Mouse (Mus musculus) heart, adult 2 months (tissue): ENCODE results near the gene Ift81. TPM values are rescaled to one million over a fixed set of nuclear protein-coding genes. Genes with fewer than 3 reads are reported as not detected.

ENCODE experiments used
- DNase-seq, 2 experiments: peaks; one replicate each; pipeline ENCODE4 v3.0.0; 2021
- H3K27ac ChIP-seq: fragments of 200-600 bp; 2 replicates; pipeline ENCODE4 v1.8.1; 2022
- H3K27me3 ChIP-seq: fragments of 200-500 bp; 2 replicates; pipeline ENCODE4 v1.6.1; 2012; ENCODE audit warnings: mild to moderate bottlenecking, low read length, inconsistent platforms, mixed read lengths; ENCODE audit not compliant: control insufficient read depth, insufficient read depth
- H3K36me3 ChIP-seq: fragments of 200-500 bp; 2 replicates; pipeline ENCODE4 v1.6.1; 2012; ENCODE audit warnings: low read length, inconsistent platforms; ENCODE audit not compliant: control insufficient read depth, insufficient read depth
- H3K4me1 ChIP-seq: fragments of 200-500 bp; 2 replicates; pipeline ENCODE4 v1.6.1; 2011; ENCODE audit warnings: low read length; ENCODE audit not compliant: control insufficient read depth, insufficient read depth
- H3K4me3 ChIP-seq: fragments of 200-600 bp; 2 replicates; pipeline ENCODE4 v1.8.1; 2022
- H3K79me2 ChIP-seq: fragments of 200-500 bp; replicated peaks from 2 replicates; pipeline ENCODE4 v1.6.1; 2012; ENCODE audit warnings: mild to moderate bottlenecking, inconsistent platforms, low read length, moderate library complexity, mixed read lengths; ENCODE audit not compliant: control insufficient read depth, insufficient read depth
- H3K9ac ChIP-seq: fragments of 200-500 bp; 2 replicates; pipeline ENCODE4 v1.6.1; 2012; ENCODE audit warnings: low read depth, mild to moderate bottlenecking, control low read depth, inconsistent platforms, low read length, mixed read lengths
- CTCF ChIP-seq: fragments of 200-600 bp; IDR thresholded peaks from 2 replicates; pipeline ENCODE4 v1.8.1; 2022; ENCODE audit warnings: antibody characterized with exemption, mild to moderate bottlenecking, moderate library complexity
- EP300 ChIP-seq: fragments of 200-500 bp; IDR thresholded peaks from 2 replicates; pipeline ENCODE4 v1.6.1; 2011; ENCODE audit warnings: low read depth, low read length, control low read depth; ENCODE audit not compliant: insufficient read depth
- POLR2A ChIP-seq: fragments of 200-500 bp; IDR thresholded peaks from 2 replicates; pipeline ENCODE4 v1.6.1; 2011; ENCODE audit warnings: mild to moderate bottlenecking, low read depth, low read length, control low read depth; ENCODE audit not compliant: insufficient read depth
- WGBS: fragments of 180-500 bp; shearing (Covaris S2); methylation state at CpG from one replicate; pipeline ENCODE4 v1.1.7; 2018; 5-methylcytosine and 5-hydroxymethylcytosine counted together
- intact Hi-C: fragments of 180-260 bp; cut with DNase I; formaldehyde crosslinking; loops from one replicate; pipeline ENCODE4 v1.15.1; 2025
- polyA plus RNA-seq: library from polyadenylated mRNA; depleted of rRNA; stranded (reverse); fragments of >200 nt; gene quantifications from 2 replicates; pipeline ENCODE4 v1.2.3, GENCODE M21; 2012
- total RNA-seq, 2 experiments: library from RNA; stranded (reverse); gene quantifications; 2 replicates each; pipeline ENCODE4 v1.2.3; 2021

Gene Ift81
- total and polyA plus RNA-seq, 3 experiments, result 11.4 to 97.0 (median 78.1) TPM

DNA sequence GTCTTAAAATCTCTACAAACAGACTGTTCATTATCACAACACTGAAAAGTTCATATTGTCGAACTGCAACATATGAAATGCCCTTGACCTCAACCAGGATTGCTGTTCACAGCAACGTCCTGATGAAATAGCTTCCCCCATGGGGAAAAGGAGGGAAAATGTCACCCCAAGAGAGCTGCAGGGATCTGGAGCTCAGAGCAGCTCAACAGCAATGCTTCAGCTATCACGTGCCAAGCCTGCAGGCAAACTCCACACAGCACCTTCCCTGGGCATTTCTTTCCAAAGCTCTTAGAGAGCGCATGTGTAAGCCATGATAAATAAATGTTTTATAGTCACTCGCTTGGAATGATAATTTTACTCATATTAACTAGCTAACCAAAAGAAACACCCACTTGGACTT lies 42.3 kb downstream of the Ift81 start:
- H3K4me1 ChIP-seq, result peaks cover 1% of the 10 kb centered on the region; the same call in 1 of the 2 replicates
- 56% methylated on average over 5 of the region's 5 CpGs for WGBS
- H3K27me3 ChIP-seq, result no peaks in the 10 kb centered on the region
- intact Hi-C loops, result no loop called here
- no peak for DNase-seq
- H3K4me3 ChIP-seq, result no peak overlapping the region
- no peaks in the 10 kb centered on the region for H3K79me2 ChIP-seq
- no peak for TF ChIP-seq CTCF
- TF ChIP-seq EP300, result no peak
- no peak for TF ChIP-seq POLR2A
- H3K36me3 ChIP-seq, result peaks cover 3% of the 10 kb centered on the region; the same call in 1 of the 2 replicates
- no peak overlapping the region for H3K9ac ChIP-seq
- no peak overlapping the region; the same call in 1 of the 2 replicates for H3K27ac ChIP-seq

DNA sequence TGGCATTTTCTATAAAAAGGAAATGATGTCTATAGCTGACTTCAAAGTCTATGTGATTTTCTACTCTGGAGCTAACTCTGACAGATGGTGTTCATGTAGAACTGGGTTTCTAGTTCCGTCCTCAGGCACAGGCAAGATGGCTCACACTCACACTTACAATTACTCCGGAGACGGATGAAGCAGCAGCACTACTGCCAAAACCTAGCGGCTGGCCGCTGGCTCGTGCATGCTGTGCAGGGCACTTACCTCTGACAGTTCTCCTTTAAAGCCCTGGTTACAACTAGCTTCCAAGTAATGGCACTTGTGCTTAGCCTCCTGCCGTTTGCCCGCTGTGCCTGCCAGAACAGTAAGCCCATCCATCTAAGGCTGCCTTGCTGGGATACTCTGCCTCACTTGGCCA lies 47.7 kb downstream of the Ift81 start:
- Histone ChIP-seq H3K36me3 (no peaks in the 10 kb centered on the region), H3K27ac (peak overlapping the region; percentile 29), H3K4me1 (no peaks in the 10 kb centered on the region), H3K9ac (no peak overlapping the region), H3K27me3 (no peaks in the 10 kb centered on the region), H3K4me3 (no peak overlapping the region), H3K79me2 (no peaks in the 10 kb centered on the region)
- intact Hi-C loops, result no loop called here
- 0 out of 2 replicates have a peak, but pooled peaks have one; percentile 13 for TF ChIP-seq CTCF
- no peak for TF ChIP-seq EP300
- DNase-seq, result peak in 1 of 2 experiments; percentile 55
- WGBS, result 64% methylated on average over 8 of the region's 8 CpGs

DNA sequence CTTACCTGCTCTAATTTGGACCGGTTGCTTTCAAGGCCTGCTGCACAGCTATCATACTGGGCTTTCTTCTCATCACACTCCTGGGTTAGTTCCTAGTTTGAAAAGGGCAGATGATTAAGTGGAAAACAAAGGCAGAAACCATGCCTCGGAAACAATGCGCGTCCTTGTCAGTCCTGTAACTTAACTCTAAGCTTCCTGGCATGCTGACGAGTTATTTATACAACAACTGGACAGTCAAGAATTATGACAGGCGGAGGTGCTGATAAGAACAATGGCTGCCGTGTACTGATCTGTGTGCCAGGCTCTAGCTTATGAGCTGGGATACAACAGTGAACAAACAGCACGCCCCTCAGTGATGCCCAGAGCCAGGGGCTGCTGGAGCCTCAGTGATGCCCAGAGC lies 53.7 kb downstream of the Ift81 start:
- Histone ChIP-seq H3K4me1 (peaks cover 4% of the 10 kb centered on the region), H3K27ac (peak overlapping the region; percentile 88), H3K36me3 (peaks cover 5% of the 10 kb centered on the region), H3K4me3 (no peak overlapping the region), H3K27me3 (no peaks in the 10 kb centered on the region), H3K79me2 (no peaks in the 10 kb centered on the region), H3K9ac (peak overlapping the region; percentile 21)
- intact Hi-C loops, result loop anchor here (5.0 kb wide), 1 partner anchor 33 kb away; no protein-coding TSS in a partner anchor
- DNase-seq, result peak in 1 of 2 experiments; percentile 42
- 14% methylated on average over 8 of the region's 8 CpGs for whole genome bisulfite sequencing
- no peak for TF ChIP-seq EP300
- no peak for TF ChIP-seq CTCF
- TF ChIP-seq POLR2A, result no peak

GRCm38 (mm10) chr5:122558127-122558526 lies 56.2 kb downstream of the Ift81 start:
- peaks cover 4% of the 10 kb centered on the region for H3K4me1 ChIP-seq
- 0 out of 2 replicates have a peak, but pooled peaks have one; percentile 12 for TF ChIP-seq POLR2A
- no peak for TF ChIP-seq CTCF
- TF ChIP-seq EP300, result no peak
- H3K9ac ChIP-seq, result no peak overlapping the region
- no peaks in the 10 kb centered on the region for H3K79me2 ChIP-seq
- no peak for DNase-seq
- 60% methylated on average over 10 of the region's 10 CpGs for WGBS
- H3K36me3 ChIP-seq, result peaks cover 5% of the 10 kb centered on the region
- intact Hi-C loops, result loop anchor here (2.0 kb wide), 1 partner anchor 61 kb away; no protein-coding TSS in a partner anchor
- no peaks in the 10 kb centered on the region for H3K27me3 ChIP-seq
- H3K27ac ChIP-seq, result peak overlapping the region; percentile 88
- no peak overlapping the region for H3K4me3 ChIP-seq

GRCm38 (mm10) chr5:122555107-122555506 lies 59.2 kb downstream of the Ift81 start:
- Histone ChIP-seq H3K4me1 (peaks cover 3% of the 10 kb centered on the region), H3K9ac (no peak overlapping the region), H3K36me3 (peaks cover 5% of the 10 kb centered on the region), H3K27me3 (no peaks in the 10 kb centered on the region), H3K4me3 (no peak overlapping the region), H3K79me2 (no peaks in the 10 kb centered on the region), H3K27ac (no peak overlapping the region; the same call in 1 of the 2 replicates)
- intact Hi-C loops, result no loop called here
- TF ChIP-seq POLR2A (no peak), EP300 (no peak), CTCF (no peak)
- no peak for DNase-seq
- 31% methylated on average over 2 of the region's 2 CpGs for WGBS

- Histone ChIP-seq H3K9ac (no peak overlapping the region), H3K79me2 (no peaks in the 10 kb centered on the region)
- intact Hi-C loops, result no loop called here
These were observed 61.7 kb downstream of the Ift81 start for GRCm38 (mm10) chr5:122552638-122553037.

More at GRCm38 (mm10) chr5:122552638-122553037, 61.7 kb downstream of the Ift81 start:
- no peak for DNase-seq
- WGBS, result 78% methylated on average over 9 of the region's 9 CpGs
- H3K36me3 ChIP-seq, result peaks cover 11% of the 10 kb centered on the region
- H3K27me3 ChIP-seq, result no peaks in the 10 kb centered on the region
- TF ChIP-seq POLR2A (no peak), CTCF (no peak), EP300 (no peak)
- H3K4me3 ChIP-seq, result no peak overlapping the region
- H3K27ac ChIP-seq, result no peak overlapping the region
- peaks cover 10% of the 10 kb centered on the region for H3K4me1 ChIP-seq
